Mouse (Mus musculus) midbrain, embryonic 12.5 days (tissue): ENCODE measurements around the gene Ephb1. TPM values are rescaled to one million over a fixed set of nuclear protein-coding genes. Genes with fewer than 3 reads are reported as not detected.

Experiments used
- ATAC-seq: fragments of 200-750 bp; cut with Nextera tagmentation; 2 replicates; pipeline ENCODE4 v1.8.0; 2017; ENCODE audit warnings: low read depth, moderate TSS enrichment, moderate library complexity; ENCODE audit not compliant: low FRiP score
- H3K27ac ChIP-seq: fragments of 300-500 bp; sonication (generic); replicated peaks from 2 replicates; pipeline ENCODE4 v1.5.1; 2016; ENCODE audit warnings: mild to moderate bottlenecking
- H3K27me3 ChIP-seq: fragments of 300-500 bp; sonication (generic); 2 replicates; pipeline ENCODE4 v1.6.1; 2016; ENCODE audit warnings: mild to moderate bottlenecking
- H3K36me3 ChIP-seq: fragments of 300-500 bp; sonication (generic); 2 replicates; pipeline ENCODE4 v1.6.1; 2016
- H3K4me1 ChIP-seq: fragments of 300-500 bp; sonication (generic); 2 replicates; pipeline ENCODE4 v1.6.1; 2016
- H3K4me2 ChIP-seq: fragments of 300-500 bp; sonication (generic); replicated peaks from 2 replicates; pipeline ENCODE4 v1.6.1; 2016; ENCODE audit warnings: mild to moderate bottlenecking, moderate library complexity
- H3K4me3 ChIP-seq: fragments of 300-500 bp; sonication (generic); 2 replicates; pipeline ENCODE4 v1.5.1; 2016; ENCODE audit warnings: mild to moderate bottlenecking
- H3K9ac ChIP-seq: fragments of 300-500 bp; sonication (generic); replicated peaks from 2 replicates; pipeline ENCODE4 v1.6.1; 2016; ENCODE audit warnings: mild to moderate bottlenecking, moderate library complexity
- H3K9me3 ChIP-seq: fragments of 300-500 bp; sonication (generic); 2 replicates; pipeline ENCODE4 v1.6.1; 2016; ENCODE audit warnings: mild to moderate bottlenecking
- WGBS: fragments of 180-500 bp; shearing (Covaris S2); methylation state at CpG from one replicate; pipeline ENCODE4 v1.1.7; 2016; 5-methylcytosine and 5-hydroxymethylcytosine counted together
- polyA plus RNA-seq: library from polyadenylated mRNA; unstranded; fragments of >200 nt; fragmentation: Nextera tagmentation; extraction: Ambion mirVana; gene quantifications from 2 replicates; pipeline ENCODE4 v1.2.1, GENCODE M21; 2016

The Ephb1 gene
- polyA plus RNA-seq, 1 experiment from 2014 or later: 29.9 TPM

DNA sequence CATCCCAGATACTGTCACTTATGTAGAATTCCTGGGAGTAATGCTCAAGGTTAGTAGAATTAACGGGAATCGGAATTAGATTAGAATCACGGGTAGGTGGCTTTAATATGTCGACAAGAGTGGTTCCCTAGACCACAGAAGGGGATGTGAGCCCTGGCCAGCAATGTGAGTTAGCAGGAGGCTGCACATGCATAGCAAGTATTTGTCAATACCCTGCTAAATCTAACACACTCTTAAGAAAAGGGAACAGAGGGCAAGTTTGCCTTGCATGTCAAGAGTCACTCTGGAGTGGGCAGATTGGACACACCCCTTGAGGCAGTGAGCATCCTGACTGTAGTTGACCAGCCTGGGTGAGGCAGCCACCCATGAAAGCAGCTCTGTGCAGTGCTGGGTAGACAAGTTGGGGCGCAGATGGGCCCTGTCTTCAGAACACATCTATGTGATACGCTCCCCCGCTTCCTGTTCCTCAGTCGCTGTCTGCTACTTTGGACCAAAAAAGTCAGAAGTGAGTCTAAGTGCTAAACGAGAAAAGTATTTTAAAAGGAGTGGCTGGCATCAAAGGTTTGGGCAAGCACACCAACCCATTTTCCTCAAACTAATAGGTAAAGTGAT lies 412.3 kb downstream of the Ephb1 start:
- Histone ChIP-seq H3K4me1 (peaks cover 5% of the 10 kb centered on the region; the same call in 1 of the 2 replicates), H3K36me3 (no peaks in the 10 kb centered on the region), H3K9ac (no peak overlapping the region), H3K27me3 (no peaks in the 10 kb centered on the region), H3K4me3 (no peak overlapping the region), H3K9me3 (no peaks in the 10 kb centered on the region), H3K4me2 (no peak overlapping the region), H3K27ac (no peak overlapping the region)
- no peak for ATAC-seq
- WGBS: 89% methylated on average over 9 of the region's 9 CpGs

DNA sequence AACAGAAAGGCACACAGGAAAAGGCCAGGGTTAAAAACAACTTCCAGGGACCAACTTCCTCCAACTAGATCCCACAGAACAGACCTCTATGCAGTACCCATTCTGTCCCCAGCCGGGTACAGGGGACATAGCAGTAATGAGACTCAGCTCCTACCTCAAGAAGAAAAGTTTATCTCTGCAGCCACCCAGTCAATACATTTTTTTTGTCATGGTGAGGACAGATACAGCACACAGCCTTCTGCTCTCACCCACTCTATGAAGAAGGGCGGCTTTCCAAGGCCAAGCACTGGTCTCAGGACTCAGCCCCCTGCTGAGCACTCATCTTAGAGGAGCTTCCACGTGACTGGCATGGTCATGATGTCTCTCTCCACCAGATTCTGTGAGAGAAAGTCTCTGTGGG lies 414.3 kb downstream of the Ephb1 start:
- no peak overlapping the region for H3K9ac ChIP-seq
- peaks cover 5% of the 10 kb centered on the region; the same call in 1 of the 2 replicates for H3K36me3 ChIP-seq
- no peaks in the 10 kb centered on the region for H3K27me3 ChIP-seq
- H3K4me3 ChIP-seq: no peak overlapping the region
- no peak for ATAC-seq
- WGBS: 82% methylated on average over 3 of the region's 3 CpGs
- peaks cover 1% of the 10 kb centered on the region for H3K4me1 ChIP-seq
- no peak overlapping the region for H3K27ac ChIP-seq
- no peak overlapping the region for H3K4me2 ChIP-seq
- H3K9me3 ChIP-seq: no peaks in the 10 kb centered on the region

DNA sequence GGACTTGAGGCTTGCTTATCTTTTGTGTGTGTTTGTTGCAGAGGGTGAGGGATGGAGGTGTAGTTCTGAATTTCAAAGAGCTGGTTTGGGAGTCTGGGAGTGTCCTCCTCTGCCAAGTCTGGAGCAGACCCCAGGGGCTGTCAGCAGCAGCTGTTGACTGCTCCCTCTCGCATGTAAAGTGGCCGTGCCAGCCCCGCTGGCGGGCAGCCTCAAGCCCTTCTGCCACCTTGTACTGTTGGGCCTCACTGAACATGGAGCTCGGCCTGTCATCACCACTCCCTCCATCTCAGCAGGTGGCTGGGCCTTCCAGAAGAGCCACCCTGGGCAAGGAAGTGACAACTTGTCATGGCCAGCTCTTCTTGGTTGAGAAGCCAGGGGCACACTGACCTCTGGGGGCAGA lies 415.5 kb downstream of the Ephb1 start:
- Histone ChIP-seq H3K4me2 (no peak overlapping the region), H3K9ac (no peak overlapping the region), H3K27me3 (no peaks in the 10 kb centered on the region), H3K4me3 (no peak overlapping the region), H3K9me3 (no peaks in the 10 kb centered on the region), H3K36me3 (peaks cover 5% of the 10 kb centered on the region; the same call in 1 of the 2 replicates), H3K27ac (no peak overlapping the region), H3K4me1 (peaks cover 12% of the 10 kb centered on the region; the same call in 1 of the 2 replicates)
- no peak for ATAC-seq
- WGBS: 85% methylated on average over 5 of the region's 5 CpGs

DNA sequence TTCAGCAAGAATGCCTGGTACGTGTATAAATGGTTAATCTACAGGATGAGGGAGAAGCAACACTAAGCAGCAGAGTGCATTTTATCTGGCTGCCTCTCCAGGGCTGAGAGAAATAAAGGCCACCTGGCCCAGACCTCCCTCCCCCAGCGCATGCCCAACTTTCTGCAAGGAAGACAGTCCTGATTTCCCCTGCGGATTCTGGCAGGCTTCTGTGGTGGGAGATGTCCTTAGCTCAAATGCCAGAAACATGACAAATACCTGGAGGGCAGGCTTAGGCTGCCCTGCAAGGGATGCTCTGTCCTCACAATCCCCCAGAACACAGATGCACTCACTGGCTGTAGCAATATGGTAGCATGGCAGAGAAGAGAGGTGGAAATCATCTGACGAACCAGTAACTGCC lies 416.4 kb downstream of the Ephb1 start:
- Histone ChIP-seq H3K9ac (no peak overlapping the region), H3K4me2 (no peak overlapping the region), H3K4me3 (no peak overlapping the region), H3K27me3 (no peaks in the 10 kb centered on the region), H3K36me3 (peaks cover 5% of the 10 kb centered on the region; the same call in 1 of the 2 replicates), H3K27ac (no peak overlapping the region), H3K9me3 (no peaks in the 10 kb centered on the region), H3K4me1 (peaks cover 13% of the 10 kb centered on the region; the same call in 1 of the 2 replicates)
- WGBS: 86% methylated on average over 4 of the region's 4 CpGs
- ATAC-seq: no peak

DNA sequence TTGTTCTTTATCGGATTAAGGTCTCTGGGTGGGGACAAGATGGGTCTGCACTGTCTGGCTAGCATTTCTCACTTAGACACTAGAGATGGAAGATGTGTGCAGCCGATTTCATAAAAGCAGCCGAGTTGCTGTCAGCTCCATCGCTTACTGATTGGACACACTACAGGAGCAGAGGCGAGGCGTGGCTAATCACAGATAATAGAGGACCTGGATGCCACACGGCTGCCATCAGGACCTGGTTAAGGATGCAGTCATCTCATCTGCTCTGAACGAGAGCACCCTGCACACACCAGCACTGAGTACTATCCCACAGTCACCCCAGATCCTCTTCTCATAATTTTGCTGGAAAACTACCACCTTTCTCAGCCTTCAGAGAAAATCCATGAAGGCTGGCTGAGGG lies 419.6 kb downstream of the Ephb1 start:
- 48% methylated on average over 8 of the region's 8 CpGs for WGBS
- Histone ChIP-seq H3K27ac (peak overlapping the region; percentile 54; the same call in 1 of the 2 replicates), H3K27me3 (no peaks in the 10 kb centered on the region), H3K4me1 (peaks cover 13% of the 10 kb centered on the region; the same call in 1 of the 2 replicates), H3K9ac (no peak overlapping the region), H3K4me2 (no peak overlapping the region), H3K4me3 (no peak overlapping the region), H3K9me3 (no peaks in the 10 kb centered on the region), H3K36me3 (peaks cover 10% of the 10 kb centered on the region; the same call in 1 of the 2 replicates)
- peak; percentile 73; the same call in 1 of the 2 replicates for ATAC-seq

DNA sequence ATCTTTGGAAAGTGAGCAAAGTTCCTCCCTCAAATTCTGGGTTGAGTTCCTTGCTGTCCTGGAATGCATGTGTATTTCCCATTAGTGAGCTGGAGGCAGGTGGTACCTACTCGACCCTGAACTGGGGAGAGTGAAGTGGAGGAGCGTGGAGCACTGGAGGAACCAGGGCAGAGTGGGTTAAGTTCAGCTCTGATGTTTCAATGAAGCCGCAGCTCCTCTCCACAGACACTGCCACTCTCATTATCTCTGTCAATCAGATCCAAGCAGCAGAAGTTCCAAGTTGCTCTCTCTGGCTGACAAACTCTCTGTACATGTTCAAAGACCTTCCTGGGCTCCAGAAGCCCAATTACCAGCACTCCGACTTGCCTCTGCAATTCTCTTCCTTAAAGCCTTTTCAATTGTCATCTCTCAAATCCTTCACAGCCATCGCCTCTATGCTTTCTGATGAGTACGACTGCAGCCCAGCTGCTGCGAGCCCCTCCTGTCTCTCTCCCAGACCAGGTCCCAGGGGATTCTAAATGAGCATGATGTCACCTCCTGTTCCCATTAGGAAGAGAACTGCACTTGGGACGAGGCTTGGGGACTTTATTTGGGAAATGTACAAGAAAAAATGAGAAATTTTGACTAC lies 420.4 kb downstream of the Ephb1 start:
- ATAC-seq: no peak
- Histone ChIP-seq H3K36me3 (peaks cover 10% of the 10 kb centered on the region; the same call in 1 of the 2 replicates), H3K27me3 (no peaks in the 10 kb centered on the region), H3K9ac (no peak overlapping the region), H3K4me1 (peaks cover 13% of the 10 kb centered on the region; the same call in 1 of the 2 replicates), H3K9me3 (no peaks in the 10 kb centered on the region), H3K4me3 (no peak overlapping the region), H3K27ac (peak overlapping the region; percentile 54), H3K4me2 (no peak overlapping the region)
- WGBS: 49% methylated on average over 8 of the region's 8 CpGs

DNA sequence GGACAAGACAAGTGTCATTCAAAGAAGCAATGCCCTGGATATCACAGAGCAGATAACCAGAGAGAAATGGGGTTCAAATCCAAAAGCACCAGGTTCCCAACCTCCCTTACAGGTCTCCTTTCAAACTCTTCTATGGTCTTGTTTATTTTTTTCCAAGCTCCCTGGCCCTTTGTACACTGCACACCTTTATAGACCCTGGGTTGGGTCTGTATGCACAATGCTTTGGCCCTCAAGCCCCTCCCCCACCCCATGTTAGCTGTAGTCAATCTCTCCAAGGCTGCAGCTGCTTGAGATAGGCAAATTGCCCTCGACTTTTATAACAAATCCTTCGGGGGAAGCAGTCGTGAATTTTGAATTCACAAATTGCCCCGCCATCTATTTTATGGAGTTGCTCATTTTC lies 429.7 kb downstream of the Ephb1 start:
- Histone ChIP-seq H3K27me3 (no peaks in the 10 kb centered on the region), H3K4me2 (no peak overlapping the region), H3K9ac (no peak overlapping the region), H3K4me1 (no peaks in the 10 kb centered on the region), H3K27ac (no peak overlapping the region), H3K36me3 (0 out of 2 replicates have a peak, but pooled peaks cover 11% of the 10 kb centered on the region), H3K4me3 (no peak overlapping the region), H3K9me3 (no peaks in the 10 kb centered on the region)
- WGBS: 65% methylated on average over 4 of the region's 4 CpGs
- no peak for ATAC-seq

DNA sequence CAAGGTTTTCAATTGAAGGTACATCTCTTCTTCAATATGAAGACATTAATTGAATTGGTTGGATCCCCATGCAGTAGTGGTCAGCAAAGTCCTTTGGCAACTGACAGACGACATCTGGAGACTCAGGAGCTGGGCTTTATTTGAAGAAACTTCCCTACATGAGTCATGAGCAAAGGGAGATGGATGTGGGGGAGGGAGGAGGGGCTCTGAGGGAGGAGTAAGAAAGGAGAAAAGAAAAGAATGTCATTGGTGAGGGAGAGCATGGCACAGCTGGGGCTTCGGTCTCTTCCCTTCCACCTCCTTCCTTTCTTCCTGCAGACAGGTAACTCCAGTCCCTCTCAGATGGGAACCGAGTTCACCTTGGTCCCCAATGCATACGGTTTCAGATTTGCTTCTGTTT lies 431.6 kb downstream of the Ephb1 start:
- 87% methylated on average over 4 of the region's 4 CpGs for WGBS
- H3K4me2 ChIP-seq: no peak overlapping the region
- no peak overlapping the region for H3K4me3 ChIP-seq
- H3K9me3 ChIP-seq: no peaks in the 10 kb centered on the region
- no peak for ATAC-seq
- H3K27me3 ChIP-seq: no peaks in the 10 kb centered on the region
- no peaks in the 10 kb centered on the region for H3K4me1 ChIP-seq
- no peak overlapping the region for H3K9ac ChIP-seq
- no peak overlapping the region for H3K27ac ChIP-seq
- 0 out of 2 replicates have a peak, but pooled peaks cover 11% of the 10 kb centered on the region for H3K36me3 ChIP-seq

DNA sequence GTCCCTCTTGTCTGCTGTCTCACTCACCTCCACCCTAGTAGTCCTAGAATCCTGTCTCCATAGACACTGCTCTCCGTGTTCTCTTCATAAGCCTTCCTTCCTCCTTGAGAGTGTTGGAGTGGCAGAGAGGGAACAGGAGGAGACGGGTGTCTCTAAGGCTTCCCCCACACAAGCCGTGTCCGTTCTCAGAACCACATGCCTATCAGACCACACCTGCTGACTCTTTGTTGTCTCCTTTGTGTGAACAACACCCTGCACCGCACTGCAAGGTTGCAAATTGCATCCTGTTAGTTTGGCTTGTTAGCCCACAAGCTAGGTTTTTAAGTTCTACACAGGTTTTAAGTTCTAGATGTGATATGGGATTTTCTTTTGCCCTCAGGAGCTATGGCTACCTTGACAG lies 435.2 kb downstream of the Ephb1 start:
- H3K4me3 ChIP-seq: no peak overlapping the region

DNA sequence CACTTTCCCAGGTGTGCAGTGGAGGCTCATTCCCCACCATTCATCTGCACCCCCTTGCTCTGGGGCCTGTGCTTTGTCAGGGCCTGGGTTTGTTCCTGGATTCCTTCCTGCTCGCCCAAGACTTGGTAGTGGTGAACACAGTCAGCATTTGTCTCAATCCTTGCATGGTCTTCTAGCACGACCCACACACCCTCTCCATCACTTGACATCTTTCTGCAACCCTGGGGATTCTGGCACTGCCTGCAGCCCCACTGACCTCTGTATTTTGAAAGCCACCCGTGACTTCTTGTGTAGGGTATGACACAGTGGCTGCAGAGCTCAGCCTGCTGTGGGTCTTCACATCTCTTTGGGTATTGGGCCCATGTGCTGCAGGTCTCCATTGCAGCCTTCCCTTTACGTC lies 435.7 kb downstream of the Ephb1 start:
- Histone ChIP-seq H3K27ac (no peak overlapping the region), H3K4me2 (no peak overlapping the region), H3K9ac (no peak overlapping the region), H3K27me3 (no peaks in the 10 kb centered on the region), H3K36me3 (0 out of 2 replicates have a peak, but pooled peaks cover 7% of the 10 kb centered on the region), H3K9me3 (no peaks in the 10 kb centered on the region), H3K4me1 (no peaks in the 10 kb centered on the region), H3K4me3 (no peak overlapping the region)
- WGBS: 85% methylated on average over 4 of the region's 4 CpGs
- ATAC-seq: no peak

More for the DNA sequence above, 435.2 kb downstream of the Ephb1 start:
- Histone ChIP-seq H3K4me1 (no peaks in the 10 kb centered on the region), H3K4me2 (no peak overlapping the region), H3K36me3 (0 out of 2 replicates have a peak, but pooled peaks cover 7% of the 10 kb centered on the region), H3K27me3 (no peaks in the 10 kb centered on the region), H3K27ac (no peak overlapping the region), H3K9me3 (no peaks in the 10 kb centered on the region), H3K9ac (no peak overlapping the region)
- no peak for ATAC-seq
- 95% methylated on average over 5 of the region's 5 CpGs for WGBS

DNA sequence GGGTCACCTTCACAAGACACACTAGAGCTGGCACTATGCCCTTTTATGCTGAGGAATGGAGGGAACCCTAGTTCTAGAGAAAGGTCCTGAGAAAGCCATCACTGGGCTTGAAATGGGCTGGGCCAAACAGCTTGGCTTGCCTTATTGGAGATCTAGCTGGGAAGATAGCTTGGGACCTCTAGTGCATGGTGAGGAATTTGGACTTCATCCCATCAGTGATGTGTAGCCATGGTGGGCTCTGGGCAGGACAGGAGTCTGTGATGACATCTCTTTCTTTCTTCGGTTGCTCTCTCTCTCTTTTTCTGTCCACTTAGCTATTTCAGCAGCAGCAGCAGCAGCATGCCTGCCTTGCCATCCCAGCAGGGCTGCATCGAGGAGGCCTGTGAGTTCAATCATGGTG lies 439.4 kb downstream of the Ephb1 start:
- ATAC-seq: no peak
- no peaks in the 10 kb centered on the region for H3K9me3 ChIP-seq
- peaks cover 8% of the 10 kb centered on the region for H3K4me1 ChIP-seq
- H3K27me3 ChIP-seq: no peaks in the 10 kb centered on the region
- H3K36me3 ChIP-seq: no peaks in the 10 kb centered on the region
- H3K9ac ChIP-seq: no peak overlapping the region
- no peak overlapping the region for H3K4me2 ChIP-seq
- 90% methylated on average over 2 of the region's 2 CpGs for WGBS
- no peak overlapping the region for H3K4me3 ChIP-seq
- H3K27ac ChIP-seq: no peak overlapping the region

DNA sequence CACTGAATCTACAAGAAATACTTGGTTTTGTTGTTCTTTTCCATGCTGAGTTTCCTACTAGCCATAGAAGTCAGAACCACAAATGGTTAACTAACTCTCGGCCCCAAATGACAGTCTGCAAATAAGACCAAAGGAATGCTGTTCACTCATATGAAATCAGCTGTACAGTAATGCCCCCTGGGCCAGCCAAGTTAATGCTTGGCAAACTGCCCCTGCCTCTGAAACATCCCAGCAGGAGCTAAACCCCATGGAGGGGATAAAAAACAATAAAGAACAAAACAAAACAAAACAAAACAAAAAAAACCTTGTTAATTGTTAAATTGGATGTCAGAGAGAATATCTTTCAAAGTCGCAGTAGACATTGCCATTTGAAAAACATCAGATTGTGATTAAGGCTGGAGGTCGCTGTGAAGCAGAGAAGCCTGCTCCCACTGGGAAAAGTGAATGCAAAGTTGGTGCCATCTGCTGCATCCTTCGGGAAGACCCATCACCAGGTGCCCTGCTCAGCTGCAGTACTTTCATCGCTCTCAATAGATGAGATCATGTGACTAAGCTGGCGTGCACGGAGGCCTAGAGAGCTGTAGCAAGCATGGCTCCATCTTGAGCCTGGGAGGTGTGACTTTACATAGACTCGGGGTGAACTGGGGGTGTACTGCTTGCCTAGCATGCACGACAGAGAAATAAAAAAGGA lies 443.2 kb downstream of the Ephb1 start:
- Histone ChIP-seq H3K27me3 (no peaks in the 10 kb centered on the region), H3K9me3 (no peaks in the 10 kb centered on the region), H3K4me2 (no peak overlapping the region), H3K27ac (0 out of 2 replicates have a peak overlapping the region, but pooled peaks have one; percentile 25), H3K4me1 (peaks cover 27% of the 10 kb centered on the region), H3K4me3 (no peak overlapping the region), H3K36me3 (no peaks in the 10 kb centered on the region), H3K9ac (no peak overlapping the region)
- 49% methylated on average over 9 of the region's 9 CpGs for WGBS
- no peak for ATAC-seq
